Mouse (Mus musculus) embryo, embryonic 11 days (tissue): Measurements from ENCODE around the gene Letm1.
A peak's percentile ranks its signal among the peaks of the same experiment; 100 is the strongest.

Source experiments
- DNase-seq: peaks from one replicate; pipeline ENCODE4 v3.0.0-alpha.2; 2015

Gene Letm1

GRCm38 (mm10) chr5:33705612-33706349 is 76.8 kb downstream of the Letm1 start:
- DNase-seq: no peak

GRCm38 (mm10) chr5:33704945-33705611 is 77.5 kb downstream of the Letm1 start:
- peak; percentile 84 for DNase-seq

- DNase-seq: no peak
Measured at GRCm38 (mm10) chr5:33703999-33704398, 78.6 kb downstream of the Letm1 start.

- DNase-seq: no peak
Measured at GRCm38 (mm10) chr5:33701832-33702231, 80.8 kb downstream of the Letm1 start.

GRCm38 (mm10) chr5:33700010-33700409 is 82.6 kb downstream of the Letm1 start:
- no peak for DNase-seq

GRCm38 (mm10) chr5:33698669-33699068 is 83.9 kb downstream of the Letm1 start:
- DNase-seq: no peak

GRCm38 (mm10) chr5:33697947-33698512 is 84.6 kb downstream of the Letm1 start:
- no peak for DNase-seq

- no peak for DNase-seq
Measured at GRCm38 (mm10) chr5:33697534-33697933, 85.1 kb downstream of the Letm1 start.

- DNase-seq: no peak
Measured at GRCm38 (mm10) chr5:33696430-33696829, 86.2 kb downstream of the Letm1 start.

- DNase-seq: no peak
Measured at GRCm38 (mm10) chr5:33695718-33696121, 86.9 kb downstream of the Letm1 start.

- peak; percentile 89 for DNase-seq
Measured at GRCm38 (mm10) chr5:33694848-33695717, 87.5 kb downstream of the Letm1 start.

GRCm38 (mm10) chr5:33694461-33694847 is 88.2 kb downstream of the Letm1 start:
- DNase-seq: no peak

- peak; percentile 85 for DNase-seq
Measured at GRCm38 (mm10) chr5:33692393-33692792, 90.2 kb downstream of the Letm1 start.

- no peak for DNase-seq
Measured at GRCm38 (mm10) chr5:33689852-33690645, 92.6 kb downstream of the Letm1 start.
